Mouse (Mus musculus) cortical plate, adult 2 months (tissue): ENCODE data around the gene Lgalsl.

Source experiments
- CTCF ChIP-seq: fragments of 200-500 bp; IDR thresholded peaks from 2 replicates; pipeline ENCODE4 v1.5.1; 2011; ENCODE audit warnings: mild to moderate bottlenecking, control low read depth, low read length; ENCODE audit not compliant: insufficient read depth; ENCODE audit errors: extremely low read depth
- POLR2A ChIP-seq: fragments of 200-500 bp; IDR thresholded peaks from 2 replicates; pipeline ENCODE4 v1.6.1; 2011; ENCODE audit warnings: mild to moderate bottlenecking, low read length, control low read depth; ENCODE audit not compliant: insufficient read depth; ENCODE audit errors: extremely low read depth

DNA sequence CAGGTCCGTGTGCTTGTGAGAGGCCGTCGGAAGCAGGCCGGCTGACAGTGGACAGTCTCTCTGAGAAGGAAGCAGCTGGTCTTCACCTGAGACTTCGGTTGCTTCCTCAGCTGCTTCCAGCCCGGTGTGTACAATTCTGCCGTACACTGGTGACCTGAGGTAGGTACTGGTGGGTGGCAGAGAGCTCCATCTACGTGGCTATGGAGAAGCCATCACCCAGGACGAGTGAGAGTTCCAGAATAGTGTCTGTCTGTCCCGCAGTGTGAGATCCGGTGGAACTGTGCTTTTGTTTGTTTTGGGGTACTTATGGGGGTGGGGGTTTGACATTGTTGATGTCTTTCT, 36.0 kb downstream of the Lgalsl start:
- TF ChIP-seq CTCF (no peak), POLR2A (no peak)
